Mouse (Mus musculus): ENCODE measurements around the gene Ddx41.
"Not testable (repeated sequence)": the region's sequence is repeated elsewhere in the genome, so short reads cannot be mapped to it uniquely, and the experiment has no call there.

The Ddx41 gene

DNA sequence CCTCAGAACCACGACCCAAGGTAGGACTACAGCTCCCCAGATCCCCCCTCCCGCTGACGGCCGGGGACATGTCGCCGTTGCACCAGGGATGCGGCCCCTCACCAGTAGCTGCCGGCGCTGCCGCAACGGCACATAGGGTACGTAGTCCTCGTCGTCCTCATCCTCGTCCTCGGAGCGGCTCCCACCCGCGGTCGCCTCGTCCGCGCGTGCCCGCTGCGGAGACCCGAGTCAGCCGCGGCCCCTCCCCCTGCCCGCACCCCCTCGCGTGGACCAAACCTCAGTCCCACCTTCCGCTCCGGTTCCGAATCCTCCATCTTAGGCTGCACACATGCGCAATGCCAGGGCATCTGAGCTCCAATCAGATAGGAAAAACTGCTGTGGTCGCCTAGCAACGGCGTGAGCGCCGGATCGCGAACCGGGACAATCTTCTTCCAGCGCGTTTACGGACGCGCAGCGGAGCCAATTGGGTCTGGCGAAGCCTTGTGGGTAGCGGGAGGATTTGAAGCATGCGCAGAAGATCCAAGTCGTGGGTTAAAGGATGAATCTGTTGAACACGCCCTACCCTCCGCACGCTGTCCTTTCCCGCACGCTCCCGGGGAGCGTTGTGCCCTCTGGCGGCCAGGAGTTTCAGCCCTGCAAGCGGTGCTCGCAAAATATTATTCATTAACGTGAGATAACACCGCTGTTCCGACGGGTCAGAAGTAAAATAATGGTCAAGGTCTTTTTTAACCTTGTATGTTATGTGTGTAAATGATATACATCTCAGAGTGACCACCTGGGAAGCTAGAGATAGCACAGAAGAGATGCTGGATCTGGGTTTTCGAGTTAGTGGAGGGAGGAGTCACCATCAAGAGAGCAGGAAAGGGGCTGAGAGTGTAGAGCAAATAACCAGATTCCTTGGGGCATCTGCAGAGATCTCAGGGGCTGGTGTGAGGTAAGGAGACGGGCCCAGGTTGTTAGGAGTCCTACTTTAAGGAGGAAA, at the start of gene Ddx41:
TSS of gene Ddx41 (minus strand) at position 465 of the 982 bp plus-strand sequence.
- peak; percentile 100 for DNase-seq (ENCODE audit: low spot score)

DNA sequence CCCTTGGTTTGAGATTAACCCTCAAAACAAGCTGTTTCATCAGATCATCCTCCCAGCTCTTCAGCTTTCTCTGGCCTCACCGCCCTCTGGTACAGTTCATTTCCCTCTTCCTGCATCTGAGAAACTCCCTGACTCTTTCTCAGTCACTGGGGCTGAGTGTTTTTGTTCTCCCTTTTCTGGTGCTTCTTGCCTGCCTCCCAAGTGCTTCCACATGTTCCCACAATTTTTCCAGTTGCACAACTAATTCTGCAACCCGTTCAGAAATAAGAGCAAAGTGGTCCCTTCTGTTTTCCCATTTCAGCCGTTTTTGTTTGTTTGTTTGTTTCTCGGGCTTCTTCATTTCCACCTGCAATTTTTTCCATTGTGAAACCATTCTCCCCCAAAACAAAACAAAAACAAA, 41.6 kb upstream of the Ddx41 start:
- no peak for DNase-seq (ENCODE audit: low spot score)

DNA sequence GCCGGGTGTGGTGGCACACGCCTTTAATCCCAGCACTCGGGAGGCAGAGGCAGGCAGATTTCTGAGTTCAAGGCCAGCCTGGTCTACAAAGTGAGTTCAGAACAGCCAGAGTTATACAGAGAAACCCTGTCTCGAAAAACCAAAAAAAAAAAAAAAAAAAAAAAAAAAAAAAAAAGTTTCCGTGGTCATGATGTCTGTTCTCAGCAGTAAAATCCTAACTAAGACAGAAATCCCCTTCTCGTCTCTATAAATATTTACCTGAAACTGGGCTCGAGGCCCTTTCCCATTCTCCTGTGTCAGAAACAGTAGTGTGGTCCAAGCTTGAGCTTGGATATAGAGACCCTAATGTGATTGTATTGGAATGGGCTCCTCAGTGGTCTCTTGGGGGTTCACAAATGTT, 40.4 kb upstream of the Ddx41 start:
- DNase-seq (ENCODE audit: low spot score) = not testable (repeated sequence)

DNA sequence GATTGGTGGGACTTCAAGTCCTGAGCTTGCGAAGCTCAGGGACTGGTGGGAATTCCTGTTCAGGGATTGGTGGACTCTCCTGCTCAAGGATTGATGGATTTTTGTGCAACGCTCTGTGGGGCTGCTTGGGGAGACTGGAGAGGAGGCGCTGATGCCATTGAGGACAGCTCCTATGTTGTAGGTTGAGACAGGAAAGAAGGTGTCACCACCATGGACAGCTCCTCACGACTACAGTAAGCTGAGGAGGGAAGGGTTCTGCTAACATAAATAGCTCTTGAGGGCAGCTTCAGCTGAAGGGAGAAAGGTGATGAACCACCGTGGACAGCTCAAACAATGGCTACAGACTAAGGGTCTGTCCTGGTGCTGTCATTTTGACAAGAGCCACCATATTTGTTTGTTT, 39.5 kb upstream of the Ddx41 start:
- no peak for DNase-seq (ENCODE audit: low spot score)

DNA sequence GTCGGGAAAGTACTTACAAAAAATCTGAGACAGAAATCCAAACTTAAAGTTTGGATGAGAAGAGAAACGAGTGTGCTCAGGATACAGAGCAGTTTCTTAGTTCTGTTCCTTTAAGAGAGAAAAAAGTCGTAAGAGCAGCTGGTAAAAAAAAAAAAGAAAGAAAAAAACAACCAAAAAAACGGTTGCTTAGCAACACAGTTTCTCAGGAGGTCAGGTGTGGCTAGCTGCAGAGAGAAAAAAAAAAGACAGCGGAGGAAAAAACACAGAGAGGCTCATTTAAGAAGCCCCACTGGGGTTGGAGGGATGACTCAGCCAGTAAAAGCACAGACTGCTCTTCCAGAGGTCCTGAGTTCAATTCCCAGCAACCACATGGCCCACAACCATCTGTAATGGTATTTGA, 37.9 kb upstream of the Ddx41 start:
- no peak for DNase-seq (ENCODE audit: low spot score)

DNA sequence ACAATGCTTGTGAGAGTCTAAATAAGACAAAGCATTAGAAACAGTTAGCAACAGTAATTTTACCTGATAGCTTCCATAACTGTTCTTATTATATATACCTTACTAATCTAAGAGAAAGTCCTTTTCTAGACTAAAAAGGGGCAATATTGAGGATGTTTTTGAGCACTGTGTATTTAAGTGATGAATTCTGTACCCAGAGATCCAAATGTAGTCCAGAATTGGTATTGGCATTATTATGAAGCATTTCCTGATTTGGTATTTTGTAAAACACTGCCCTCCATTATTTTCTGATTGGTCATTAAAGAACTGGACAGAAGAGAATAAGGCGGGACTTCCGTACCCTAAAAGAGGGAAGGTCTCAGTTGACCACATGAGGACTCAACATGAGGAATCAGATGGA, 37.0 kb upstream of the Ddx41 start, which contains the start of gene Tmed9:
TSS of gene Tmed9 (plus strand) at position 301 of the 400 bp plus-strand sequence.
- DNase-seq (ENCODE audit: low spot score) = no peak

DNA sequence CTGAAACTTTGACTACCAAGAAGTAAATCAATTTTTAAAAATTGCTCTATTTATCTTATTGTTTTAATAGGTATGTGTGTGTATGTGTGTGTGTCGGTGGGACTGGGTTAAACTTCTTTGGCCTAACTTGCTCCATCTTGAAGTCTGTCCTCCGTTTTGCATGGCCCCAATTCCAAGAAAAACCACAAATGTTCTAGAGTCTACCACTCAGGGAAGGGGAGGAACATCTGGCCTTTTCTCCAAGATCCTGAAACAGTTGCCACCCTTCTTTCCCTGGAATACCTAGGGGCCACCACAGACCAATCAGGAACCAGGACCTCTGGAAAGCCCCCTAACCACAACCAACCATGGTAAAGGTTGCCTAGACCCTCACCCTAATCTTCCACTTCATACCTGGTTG, 35.5 kb upstream of the Ddx41 start:
- no peak for DNase-seq (ENCODE audit: low spot score)

DNA sequence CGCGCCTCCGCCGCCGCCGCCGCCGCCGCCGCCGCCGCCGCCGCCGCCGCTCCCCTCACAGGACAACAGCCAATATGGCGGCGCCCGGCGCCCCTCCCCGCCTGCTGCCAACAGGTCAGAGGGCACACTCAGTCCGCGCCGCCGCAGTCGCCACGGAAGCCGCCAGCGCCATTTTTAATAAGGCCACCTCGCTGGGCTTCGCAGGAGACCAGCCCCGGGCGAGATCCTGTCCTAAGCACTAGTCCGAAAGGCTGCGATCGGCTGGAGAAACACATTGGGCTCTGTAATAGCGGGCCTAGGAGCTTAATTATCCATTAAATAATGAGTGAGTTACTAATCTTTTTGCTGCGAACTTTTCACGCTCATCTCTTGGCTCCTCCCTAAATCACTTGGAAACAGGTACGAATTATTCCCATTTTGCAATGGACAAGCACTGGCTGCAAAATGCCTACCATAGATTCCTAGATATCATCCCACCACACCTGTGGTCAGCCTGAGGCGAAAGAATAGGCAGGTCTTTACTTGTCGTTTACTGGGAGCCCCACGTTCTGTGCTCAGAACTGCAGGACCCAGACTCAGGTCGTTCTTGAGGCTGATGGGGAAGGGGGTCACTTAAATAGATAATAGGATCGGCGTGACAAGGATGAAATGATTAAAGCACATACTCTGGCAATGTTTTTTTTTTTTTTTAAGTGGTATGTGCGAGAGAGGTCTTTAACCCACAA, 34.7 kb upstream of the Ddx41 start, which contains the start of gene Fam193b:
TSS of gene Fam193b (minus strand) at position 94 of the 725 bp plus-strand sequence.
- DNase-seq (ENCODE audit: low spot score) = peak; percentile 95

DNA sequence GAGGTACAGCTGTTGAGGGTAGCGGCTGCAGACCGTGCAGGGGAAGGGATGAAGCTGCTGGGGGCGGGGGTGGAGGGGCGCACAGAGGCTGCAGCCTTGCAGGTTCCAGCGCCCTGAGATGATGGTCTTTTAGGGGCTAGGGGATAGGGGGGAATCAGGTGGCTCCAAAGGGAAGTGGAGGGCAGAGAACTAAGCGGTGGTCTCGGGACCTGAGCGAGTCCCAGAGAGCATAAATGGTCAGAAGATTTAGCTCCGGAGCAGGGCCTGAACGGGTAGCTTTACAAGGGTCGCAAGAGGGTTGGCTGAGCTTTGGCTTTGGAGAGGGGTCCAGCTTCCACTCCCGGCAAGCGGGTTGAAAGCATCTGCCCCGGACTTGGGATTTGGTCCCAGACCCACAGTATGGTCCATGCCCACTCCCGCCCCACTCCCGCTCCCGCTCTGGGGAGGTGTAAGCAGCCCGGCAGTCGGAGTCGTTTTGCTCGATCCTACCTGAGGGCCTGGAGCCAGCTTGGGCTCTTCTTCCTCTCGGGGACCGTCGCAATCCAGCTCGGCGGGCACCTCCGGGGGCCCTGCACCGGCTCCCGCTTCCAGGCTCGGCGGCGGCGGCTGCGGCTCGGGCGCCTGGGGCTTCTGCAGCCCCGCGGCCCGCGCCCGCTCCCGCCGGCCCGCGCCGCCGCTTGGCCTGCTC, 34.0 kb upstream of the Ddx41 start:
- DNase-seq (ENCODE audit: low spot score) = no peak

DNA sequence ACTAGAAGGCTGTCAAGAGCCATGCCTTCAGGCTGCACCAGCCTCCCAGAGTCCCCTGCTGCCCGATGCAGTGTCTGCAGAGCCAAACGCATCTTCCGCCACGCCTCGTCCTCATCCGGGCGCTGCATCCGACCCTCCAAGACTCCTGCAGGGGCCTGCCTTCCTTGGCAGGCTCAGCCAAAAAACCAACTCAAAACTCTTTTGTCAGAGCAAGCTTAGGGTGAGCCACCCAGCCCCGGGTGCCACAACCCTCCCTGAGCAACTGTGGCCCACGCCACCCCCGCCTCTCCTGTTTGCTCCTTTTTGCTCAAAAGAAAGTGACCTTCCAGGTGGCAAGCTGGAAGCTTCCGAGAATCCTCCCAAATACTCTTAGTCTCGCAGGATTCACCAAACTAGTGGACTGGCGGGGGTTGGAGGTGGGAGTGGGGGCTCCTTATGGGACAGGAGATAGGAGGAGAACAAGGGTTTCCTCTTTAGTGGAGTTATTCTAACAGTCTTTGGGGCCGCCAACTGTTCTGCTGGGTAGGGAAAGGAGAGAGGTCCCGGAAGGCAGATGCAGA, 33.3 kb upstream of the Ddx41 start:
- DNase-seq (ENCODE audit: low spot score) = no peak

DNA sequence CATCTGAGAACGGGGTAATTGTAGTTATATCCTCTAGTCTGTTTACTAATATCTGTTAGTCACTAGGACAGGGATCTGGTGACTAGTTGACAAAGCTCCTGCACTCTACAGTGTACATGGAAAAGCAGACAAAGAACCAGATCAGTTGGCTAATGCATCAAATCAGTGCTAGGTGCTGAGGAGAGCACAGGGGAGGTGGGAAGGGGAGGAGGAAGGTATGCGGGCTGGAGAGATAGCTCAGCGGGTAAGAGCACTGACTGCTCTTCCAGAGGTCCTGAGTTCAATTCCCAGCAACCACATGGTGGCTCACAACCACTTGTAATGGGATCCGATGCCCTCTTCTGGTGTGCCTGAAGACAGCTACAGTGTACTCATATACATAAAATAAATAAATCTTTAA, 32.1 kb upstream of the Ddx41 start:
- DNase-seq (ENCODE audit: low spot score) = not testable (repeated sequence)

DNA sequence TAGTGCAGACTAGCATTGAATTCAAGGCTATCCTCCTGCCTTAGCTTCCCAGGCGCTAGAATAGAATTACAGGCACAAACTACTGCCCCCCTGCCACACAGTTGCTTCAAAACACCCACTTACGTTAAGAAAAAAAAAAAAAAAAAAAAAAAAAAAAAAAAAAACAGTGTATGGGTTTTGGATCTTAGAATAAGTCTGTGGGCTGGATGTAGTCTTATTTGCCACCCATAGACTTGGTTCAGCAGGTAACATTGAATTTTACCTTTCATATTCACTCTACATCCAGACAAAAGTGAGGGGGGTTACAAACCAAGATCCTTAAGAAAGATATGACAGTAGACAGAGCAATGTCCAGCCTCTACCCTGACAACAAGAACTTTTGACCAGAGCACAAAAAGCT, 31.5 kb upstream of the Ddx41 start:
- no peak for DNase-seq (ENCODE audit: low spot score)

DNA sequence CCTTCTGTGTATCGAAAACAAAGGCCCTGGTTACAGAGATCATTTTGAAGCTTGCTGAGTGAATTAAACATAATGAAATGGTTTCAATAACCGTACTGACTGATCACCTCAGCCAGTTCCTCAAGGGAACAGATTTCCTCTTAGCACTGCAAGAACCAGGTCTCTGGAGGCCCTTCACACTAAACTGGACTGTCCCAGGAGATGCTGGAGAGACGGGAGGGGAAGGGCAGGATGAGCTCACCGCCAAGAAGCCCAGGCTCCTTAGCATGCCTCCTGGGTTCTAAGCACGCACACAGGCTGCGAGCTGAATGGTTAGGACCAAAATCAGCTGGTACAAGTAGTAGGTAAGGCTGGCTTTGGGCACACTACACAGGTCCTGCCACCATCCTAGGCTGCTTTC, 30.5 kb upstream of the Ddx41 start:
- no peak for DNase-seq (ENCODE audit: low spot score)

DNA sequence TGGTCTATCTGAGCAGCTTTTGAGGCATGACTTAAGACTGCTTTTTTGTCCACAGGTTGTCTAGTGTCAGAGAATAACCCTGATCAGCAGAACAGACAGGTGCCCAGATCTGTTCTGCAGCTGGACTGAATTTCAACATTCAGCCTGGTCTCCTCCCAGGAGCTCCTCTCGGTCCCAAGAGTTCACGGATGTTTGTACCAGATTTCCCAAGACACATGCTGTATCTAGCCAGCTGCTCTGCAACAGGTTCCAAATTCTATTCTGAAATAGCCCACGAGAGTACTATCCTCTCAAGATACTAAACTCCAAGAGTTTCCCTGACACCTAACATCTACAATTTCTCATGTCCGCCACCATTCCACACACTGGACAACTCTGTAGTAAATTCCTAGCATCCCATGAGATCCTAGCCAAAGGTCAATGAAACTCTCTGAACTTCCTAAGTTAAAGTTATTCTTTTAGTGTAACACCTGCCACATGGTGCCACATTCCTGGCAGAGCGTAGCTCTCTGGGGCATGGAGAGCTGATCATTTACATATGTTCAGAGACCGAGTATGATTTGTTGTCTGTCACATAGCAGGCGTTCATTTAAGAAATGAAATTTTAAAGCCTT, 26.9 kb upstream of the Ddx41 start:
- no peak for DNase-seq (ENCODE audit: low spot score)

DNA sequence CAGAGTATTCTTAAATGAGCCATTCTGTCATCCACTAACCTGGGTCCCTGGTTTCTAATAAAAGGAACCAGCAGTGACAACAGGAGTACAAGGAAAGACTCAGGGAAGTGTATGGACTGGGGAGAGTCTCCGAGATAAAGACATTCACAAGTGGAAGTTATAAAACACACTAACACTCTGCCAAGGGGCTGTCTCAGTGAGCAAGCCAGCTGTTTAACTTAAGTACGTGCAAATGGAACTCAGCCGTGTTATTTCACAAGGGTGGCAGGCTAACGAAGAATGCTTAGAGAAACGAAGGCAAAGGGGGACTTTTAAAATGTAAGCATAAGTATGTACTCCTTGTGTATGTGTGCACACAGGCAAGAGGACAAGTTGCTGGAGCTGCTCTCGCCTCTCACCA, 21.0 kb upstream of the Ddx41 start:
- peak; percentile 41 for DNase-seq (ENCODE audit: low spot score)

DNA sequence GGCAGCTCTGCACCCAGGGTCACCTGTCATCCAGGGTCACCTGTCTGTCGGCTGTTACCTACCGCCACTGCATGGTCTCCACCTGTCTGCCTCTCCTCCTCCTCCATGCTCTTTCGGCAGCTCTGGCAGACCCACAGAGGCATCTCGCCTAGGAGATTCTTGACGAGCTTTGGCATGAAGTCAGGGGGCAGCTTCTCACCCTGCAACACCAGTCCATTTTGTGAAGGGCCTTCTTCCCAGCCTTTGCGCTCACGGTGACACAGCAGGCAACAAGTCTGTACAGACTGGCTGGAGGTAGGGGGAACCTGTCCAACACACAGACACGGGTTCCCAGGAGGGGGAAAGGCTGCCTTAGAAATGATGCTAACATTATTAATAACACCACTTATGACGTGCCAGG, 19.5 kb upstream of the Ddx41 start:
- no peak for DNase-seq (ENCODE audit: low spot score)

DNA sequence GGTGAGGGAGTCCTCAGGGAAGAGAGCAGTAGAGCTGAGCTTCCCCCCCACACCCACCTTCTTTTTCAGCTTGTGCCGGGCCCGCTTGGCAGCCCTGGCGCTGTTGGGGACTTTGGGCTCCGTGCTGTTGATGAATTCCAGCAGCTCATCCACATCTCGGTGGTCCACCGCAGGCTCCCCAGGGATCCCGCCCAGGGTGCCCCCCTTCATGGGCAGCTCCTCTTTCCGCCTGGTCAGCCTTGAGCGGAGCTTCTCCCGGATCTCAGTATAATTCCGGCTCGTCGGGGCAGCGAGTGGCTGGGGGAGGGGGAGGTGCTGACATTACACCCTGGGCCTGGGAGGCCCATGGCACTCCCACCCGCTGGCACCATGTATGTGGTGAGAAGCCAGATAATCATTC, 12.6 kb upstream of the Ddx41 start:
- no peak for DNase-seq (ENCODE audit: low spot score)

DNA sequence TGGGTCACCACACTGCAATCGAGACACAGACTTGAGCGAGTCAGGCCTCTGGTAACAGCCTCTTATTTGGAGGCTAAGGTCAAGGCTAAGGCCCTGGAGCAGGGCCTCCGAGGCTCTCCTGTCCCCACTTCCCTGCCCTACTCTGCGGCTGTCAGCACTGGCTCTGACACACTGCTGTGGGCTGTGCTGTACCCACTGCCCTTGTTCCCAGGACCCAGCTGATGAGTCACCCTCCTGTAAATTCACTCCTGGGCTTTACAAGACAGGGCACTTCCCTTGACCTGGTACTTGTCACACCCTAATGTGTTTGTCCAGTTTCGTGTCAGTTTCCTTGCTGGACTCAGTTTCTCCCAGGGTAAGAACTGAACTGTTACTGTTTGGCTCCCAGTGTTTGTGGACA, 12.0 kb upstream of the Ddx41 start:
- no peak for DNase-seq (ENCODE audit: low spot score)

DNA sequence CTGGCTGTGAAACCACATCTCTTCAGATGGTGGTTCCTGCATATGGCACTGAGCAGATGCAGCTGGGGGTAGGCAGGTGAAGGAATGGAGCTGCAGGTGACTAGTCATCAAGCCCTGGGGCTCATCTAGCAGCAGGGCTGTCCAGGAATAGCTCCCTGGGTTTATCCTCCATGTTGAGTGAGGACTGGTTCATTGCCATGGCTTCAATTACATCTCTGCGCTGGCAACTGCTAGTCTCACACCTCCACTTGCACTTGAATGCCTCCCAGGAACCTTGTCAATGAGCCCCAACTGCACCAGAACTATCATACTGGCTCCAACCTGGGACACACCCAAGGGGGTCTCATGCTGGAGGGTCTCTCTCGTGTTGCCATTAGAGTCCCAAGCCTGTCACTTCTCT, 11.5 kb upstream of the Ddx41 start:
- DNase-seq (ENCODE audit: low spot score) = no peak

DNA sequence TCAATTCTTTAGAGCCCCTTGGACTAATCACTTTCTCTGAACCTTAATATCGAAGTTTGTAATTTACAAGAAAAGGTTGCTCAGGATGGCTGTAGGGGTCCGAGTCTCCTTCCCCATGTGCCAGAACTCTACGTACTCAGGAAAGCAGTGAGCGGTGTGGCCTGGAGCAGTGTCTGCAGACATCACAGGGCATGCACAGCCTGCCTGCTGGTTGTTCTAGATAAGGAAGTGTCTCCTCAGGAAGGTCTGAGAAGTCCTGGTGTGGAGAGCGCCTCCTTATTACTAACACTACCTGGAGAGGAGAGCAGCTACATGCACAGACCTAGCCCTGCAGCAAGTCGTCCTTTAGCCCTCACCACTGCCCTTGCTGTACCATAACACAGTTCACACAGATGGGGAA, 8.3 kb upstream of the Ddx41 start:
- DNase-seq (ENCODE audit: low spot score) = no peak

DNA sequence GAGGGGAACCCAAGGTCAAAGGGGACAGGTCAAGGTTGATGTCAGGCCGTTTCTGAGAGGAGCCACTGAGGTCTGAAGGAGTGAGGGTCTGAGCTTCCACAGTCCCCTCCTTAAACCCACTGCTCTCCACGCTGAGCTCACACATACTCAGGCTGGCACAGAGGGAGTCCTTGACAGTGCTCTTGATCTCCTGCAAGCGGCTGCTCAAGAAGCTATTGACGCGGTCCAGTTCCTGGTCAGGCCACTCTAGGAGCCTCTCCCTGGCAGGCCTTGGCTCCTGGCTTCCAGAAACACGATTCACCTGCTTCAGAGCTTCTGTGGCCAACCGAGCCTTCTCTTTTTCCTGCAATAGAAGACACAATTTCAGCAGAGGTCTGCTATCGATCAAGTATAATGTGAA, 7.0 kb upstream of the Ddx41 start:
- DNase-seq (ENCODE audit: low spot score) = peak; percentile 70

DNA sequence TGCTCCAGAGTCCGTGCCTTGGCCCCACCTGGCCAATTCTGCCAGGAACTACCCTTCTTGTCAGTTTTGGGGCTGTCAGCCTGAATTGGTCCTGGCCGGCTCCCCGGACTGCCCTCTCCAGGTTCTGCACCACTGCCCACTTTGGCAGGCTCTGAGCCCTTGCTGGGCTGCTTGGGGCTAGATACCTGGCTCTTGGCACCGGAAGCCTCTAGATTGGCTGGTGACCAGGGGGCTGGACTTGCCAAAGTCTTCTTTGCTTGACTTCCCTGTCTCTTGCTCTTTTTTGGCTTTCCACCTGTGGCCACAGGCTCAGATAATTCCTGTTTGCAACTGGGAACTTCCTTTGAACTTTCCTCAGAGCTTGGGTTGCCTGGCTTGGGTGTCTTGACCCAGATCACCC, 6.4 kb upstream of the Ddx41 start:
- peak; percentile 45 for DNase-seq (ENCODE audit: low spot score)
